Mouse (Mus musculus) kidney, adult 2 months (tissue): ENCODE measurements around the gene Ahcyl2.

Experiments
- CTCF ChIP-seq: fragments of 200-500 bp; conservative IDR thresholded peaks from 2 replicates; pipeline ENCODE4 v1.5.1; 2011; ENCODE audit warnings: low read depth, mild to moderate bottlenecking, control low read depth, low read length, moderate library complexity, mixed read lengths; ENCODE audit not compliant: insufficient read depth, insufficient read length
- POLR2A ChIP-seq: fragments of 200-500 bp; IDR thresholded peaks from one replicate; pipeline ENCODE4 v1.6.1; 2011; ENCODE audit warnings: low read depth, low read length, control low read depth

GRCm38 (mm10) chr6:29758417-29758816, 9.4 kb upstream of the Ahcyl2 start:
- TF ChIP-seq CTCF (peak; percentile 96), POLR2A (no peak)
